Mouse (Mus musculus) bone marrow macrophage, adult 2 months (primary cell): Measurements from ENCODE around the gene Tarbp1. TPM values are rescaled to one million over a fixed set of nuclear protein-coding genes. Genes with fewer than 3 reads are reported as not detected.
"Not testable (repeated sequence)": the region's sequence is repeated elsewhere in the genome, so short reads cannot be mapped to it uniquely, and the experiment has no call there.

Experiments used
- H3K27ac ChIP-seq: 2 replicates; pipeline ENCODE4 v1.5.1; 2012; ENCODE audit warnings: low read depth, low read length; ENCODE audit not compliant: insufficient read depth
- H3K4me1 ChIP-seq: 2 replicates; pipeline ENCODE4 v1.6.1; 2012; ENCODE audit warnings: low read length; ENCODE audit not compliant: control insufficient read depth, insufficient read depth
- H3K4me3 ChIP-seq: 2 replicates; pipeline ENCODE4 v1.5.1; 2012; ENCODE audit warnings: mild to moderate bottlenecking, low read length, moderate library complexity; ENCODE audit not compliant: insufficient read depth
- CTCF ChIP-seq: IDR thresholded peaks from 2 replicates; pipeline ENCODE4 v1.5.1; 2012; ENCODE audit warnings: low read depth, mild to moderate bottlenecking, low read length, moderate library complexity
- POLR2A ChIP-seq: IDR thresholded peaks from 2 replicates; pipeline ENCODE4 v1.6.1; 2012; ENCODE audit warnings: mild to moderate bottlenecking, low read depth, low read length, borderline replicate concordance
- polyA plus RNA-seq: library from polyadenylated mRNA; stranded (reverse); fragments of >200 nt; gene quantifications from 2 replicates; pipeline ENCODE4 v1.2.4, GENCODE M21; 2012; ENCODE audit not compliant: missing spikeins, insufficient read depth, insufficient read length

The Tarbp1 gene
- polyA plus RNA-seq, 1 experiment = 2.1 TPM

GRCm38 (mm10) chr8:126420834-126421233, 54.0 kb downstream of the Tarbp1 start:
- Histone ChIP-seq H3K27ac (no peak overlapping the region), H3K4me1 (no peaks in the 10 kb centered on the region), H3K4me3 (no peak overlapping the region)
- TF ChIP-seq CTCF = no peak
- no peak for TF ChIP-seq POLR2A

- Histone ChIP-seq H3K4me3 (no peak overlapping the region), H3K4me1 (no peaks in the 10 kb centered on the region), H3K27ac (no peak overlapping the region)
- no peak for TF ChIP-seq CTCF
- TF ChIP-seq POLR2A = no peak
These were observed 69.8 kb downstream of the Tarbp1 start for GRCm38 (mm10) chr8:126405030-126405429.

GRCm38 (mm10) chr8:126404550-126404949, 70.3 kb downstream of the Tarbp1 start:
- not testable (repeated sequence) for H3K27ac ChIP-seq, H3K4me1 ChIP-seq, H3K4me3 ChIP-seq

DNA sequence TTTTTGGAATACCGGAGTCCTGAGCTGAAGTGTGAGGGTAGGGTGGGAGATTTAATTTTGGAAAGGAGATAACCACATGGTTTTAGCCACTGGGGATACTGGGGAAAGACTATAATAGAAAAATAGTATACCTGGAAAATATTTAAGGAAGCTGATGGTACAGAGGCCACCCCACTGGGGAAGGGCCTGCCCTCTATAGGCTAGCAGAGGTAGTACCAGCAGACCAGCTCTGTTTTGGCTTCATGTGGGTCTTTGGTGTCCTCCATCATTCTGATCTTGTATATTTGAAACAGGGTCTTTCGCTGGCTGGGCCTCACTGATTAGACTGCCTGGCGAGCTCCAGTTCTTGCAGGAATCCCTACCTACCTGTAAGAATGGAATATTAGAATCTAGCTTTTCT, 76.5 kb downstream of the Tarbp1 start:
- TF ChIP-seq POLR2A (no peak), CTCF (no peak)

DNA sequence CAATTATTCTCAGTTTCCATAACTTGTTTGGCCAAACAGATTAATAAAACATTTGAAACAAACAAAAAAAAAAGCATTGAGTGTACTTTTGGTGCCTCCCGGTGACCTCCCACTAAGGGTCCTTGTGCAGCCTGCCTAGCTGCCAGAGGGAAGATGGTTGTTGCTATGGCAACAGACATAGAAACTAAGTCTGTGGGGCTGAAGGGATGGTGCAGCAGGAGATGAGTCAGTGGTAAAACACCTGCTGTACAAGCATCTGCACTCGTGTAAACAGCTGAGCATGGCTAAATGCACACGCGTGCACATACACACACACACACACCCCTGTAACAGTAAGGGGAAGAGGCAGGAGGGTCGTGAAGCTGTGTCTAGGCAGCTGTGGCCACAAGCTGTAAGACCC, 78.9 kb downstream of the Tarbp1 start:
- no peaks in the 10 kb centered on the region for H3K4me1 ChIP-seq
- TF ChIP-seq CTCF (no peak), POLR2A (no peak)
- H3K4me3 ChIP-seq = no peak overlapping the region
- no peak overlapping the region for H3K27ac ChIP-seq

More for the DNA sequence above, 76.5 kb downstream of the Tarbp1 start:
- H3K4me3 ChIP-seq = no peak overlapping the region
- H3K27ac ChIP-seq = no peak overlapping the region
- H3K4me1 ChIP-seq = no peaks in the 10 kb centered on the region

DNA sequence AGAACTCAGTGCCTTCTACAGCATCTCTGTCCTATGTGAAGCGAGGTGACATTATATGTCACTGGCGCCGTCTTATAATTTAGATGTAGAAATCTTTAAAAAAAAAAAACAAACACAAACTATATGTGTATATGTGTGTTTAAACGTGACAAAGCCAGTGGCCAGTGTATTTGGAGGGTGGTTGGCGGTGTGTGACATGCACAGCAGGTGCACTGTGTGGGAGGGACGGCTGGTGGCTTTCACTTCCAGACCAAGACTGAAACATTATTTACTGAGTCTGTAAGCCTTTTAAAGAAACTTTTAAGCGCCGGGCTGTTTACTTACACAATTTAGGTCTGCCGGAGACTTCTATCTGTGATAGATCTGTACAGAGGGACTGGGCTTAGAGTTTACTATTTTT, 79.5 kb downstream of the Tarbp1 start:
- Histone ChIP-seq H3K4me3 (no peak overlapping the region), H3K27ac (no peak overlapping the region), H3K4me1 (no peaks in the 10 kb centered on the region)
- TF ChIP-seq POLR2A (no peak), CTCF (no peak)

GRCm38 (mm10) chr8:126391541-126391940, 83.3 kb downstream of the Tarbp1 start:
- Histone ChIP-seq H3K27ac (no peak overlapping the region), H3K4me3 (no peak overlapping the region), H3K4me1 (no peaks in the 10 kb centered on the region)
- TF ChIP-seq CTCF = no peak
- no peak for TF ChIP-seq POLR2A

DNA sequence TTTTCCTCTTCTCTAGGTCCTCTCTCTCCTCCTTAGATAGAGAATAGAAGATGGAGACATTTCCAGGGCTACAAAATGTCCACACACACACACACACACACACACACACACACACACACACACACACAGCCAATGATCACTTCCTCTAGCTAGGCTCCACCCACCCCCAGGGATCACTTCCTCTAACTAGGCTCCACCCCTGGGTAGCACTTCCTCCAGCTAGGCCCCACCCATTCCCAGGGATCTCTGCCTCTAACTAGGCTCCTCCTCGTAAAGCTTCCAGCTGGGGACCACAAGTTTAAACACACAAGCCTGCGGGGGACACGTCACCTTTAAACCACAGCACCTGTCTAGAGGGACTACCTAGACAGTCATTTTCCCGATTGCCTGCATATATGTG, 87.3 kb downstream of the Tarbp1 start:
- Histone ChIP-seq H3K4me1 (no peaks in the 10 kb centered on the region), H3K4me3 (no peak overlapping the region), H3K27ac (no peak overlapping the region)
- TF ChIP-seq CTCF = no peak
- TF ChIP-seq POLR2A = no peak

DNA sequence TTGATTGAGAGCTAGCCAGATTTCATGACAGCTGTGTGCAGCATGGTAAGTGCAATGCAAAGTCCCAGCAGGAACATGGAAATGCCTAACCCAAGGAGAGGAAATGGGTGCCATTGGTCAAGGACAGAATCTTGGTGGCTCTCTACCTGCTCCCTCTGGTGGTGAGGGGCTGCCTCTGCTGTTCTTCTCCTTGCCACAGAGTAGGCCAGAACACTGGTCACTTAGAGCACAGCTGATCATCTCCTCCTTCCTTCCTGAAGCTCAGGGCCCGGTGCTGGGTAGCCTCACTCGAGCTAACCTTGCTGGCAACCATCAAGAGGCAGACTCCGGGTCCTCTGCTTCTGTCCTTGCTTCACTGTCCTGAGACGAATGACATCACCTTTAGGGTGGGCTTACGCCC, 92.1 kb downstream of the Tarbp1 start:
- TF ChIP-seq CTCF (no peak), POLR2A (no peak)

DNA sequence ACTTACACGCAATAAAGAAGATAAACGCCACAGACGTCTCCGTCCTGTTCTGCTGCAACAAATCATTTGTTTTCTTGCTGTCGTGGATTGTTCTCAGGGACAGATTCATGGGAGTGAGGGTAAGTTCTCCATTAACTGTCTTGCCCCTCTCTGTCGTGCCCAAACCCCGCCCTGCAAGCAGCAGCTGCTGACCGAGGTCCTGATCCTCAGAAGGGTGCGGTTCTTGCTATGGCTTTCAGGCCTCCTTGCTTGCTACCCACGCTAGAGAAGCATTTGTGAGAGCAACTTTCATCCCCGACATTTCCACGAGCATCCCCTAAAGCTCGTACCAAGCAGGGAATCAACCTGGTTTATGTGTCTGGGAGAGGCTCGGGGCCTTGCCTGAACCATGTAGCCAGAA, 92.6 kb downstream of the Tarbp1 start:
- Histone ChIP-seq H3K4me1 (no peaks in the 10 kb centered on the region), H3K27ac (no peak overlapping the region), H3K4me3 (no peak overlapping the region)
- TF ChIP-seq POLR2A = no peak
- no peak for TF ChIP-seq CTCF

More for the DNA sequence above, 92.1 kb downstream of the Tarbp1 start:
- Histone ChIP-seq H3K4me1 (no peaks in the 10 kb centered on the region), H3K27ac (no peak overlapping the region), H3K4me3 (no peak overlapping the region)

DNA sequence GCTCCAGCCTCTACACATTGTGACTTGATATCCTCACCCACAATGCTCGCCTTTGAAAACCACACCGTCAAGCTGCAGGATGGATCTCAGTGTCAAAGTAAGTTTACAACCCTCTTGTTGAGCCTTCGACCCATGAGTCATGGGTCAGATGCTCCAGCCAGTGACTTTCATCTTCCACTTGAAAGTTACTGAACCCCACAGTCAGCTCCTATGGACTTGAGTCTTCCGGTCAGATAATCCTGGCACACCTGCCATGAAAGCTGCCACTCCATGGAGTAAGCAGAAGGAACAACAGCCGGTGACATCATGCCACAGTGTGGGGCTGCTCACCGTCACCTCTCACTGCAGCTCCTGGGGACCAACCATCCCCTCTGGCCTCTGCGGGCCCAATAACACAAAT, 93.6 kb downstream of the Tarbp1 start:
- Histone ChIP-seq H3K27ac (no peak overlapping the region), H3K4me1 (no peaks in the 10 kb centered on the region), H3K4me3 (no peak overlapping the region)
- no peak for TF ChIP-seq POLR2A
- TF ChIP-seq CTCF = no peak

DNA sequence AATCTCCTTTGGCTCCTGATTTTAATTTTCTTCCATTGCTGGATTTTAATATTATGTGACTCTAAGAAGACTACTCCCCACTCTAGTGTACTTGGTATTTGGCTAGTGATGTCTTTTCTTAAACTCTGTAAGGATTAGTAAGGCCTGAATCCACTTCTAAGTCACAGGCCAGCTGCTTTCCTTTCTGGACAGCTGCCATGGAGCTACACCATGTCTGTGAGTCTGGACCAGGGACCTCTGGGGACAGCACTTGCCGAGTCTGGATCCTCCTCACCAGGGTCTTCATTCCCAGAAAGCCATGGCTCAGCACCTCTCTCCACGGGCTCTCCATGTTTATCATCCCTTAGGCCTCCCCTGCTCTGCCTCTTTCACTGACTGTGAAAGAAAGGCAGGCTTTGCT, 94.7 kb downstream of the Tarbp1 start:
- H3K4me1 ChIP-seq = no peaks in the 10 kb centered on the region
- TF ChIP-seq POLR2A = no peak

More for the DNA sequence above, 94.7 kb downstream of the Tarbp1 start:
- Histone ChIP-seq H3K27ac (no peak overlapping the region), H3K4me3 (no peak overlapping the region)
